Mouse (Mus musculus): ENCODE measurements around the gene Tsnaxip1.

GRCm38 (mm10) chr8:105826861-105827848 is at the start of gene Tsnaxip1, which contains the start of gene Ranbp10:
- TF ChIP-seq CTCF (IDR thresholded peaks at IDR 0.05; ENCODE audit: borderline replicate concordance, insufficient read depth, low read depth, low read length) (no peak), POLR2A (IDR thresholded peaks at IDR 0.05; ENCODE audit: borderline replicate concordance, insufficient read depth, low read length) (peak; percentile 73; the same call in 1 of the 2 replicates)

Measured in cerebellum, adult 2 months (tissue).